Mouse (Mus musculus): ENCODE data around the gene Stxbp2. TPM values are rescaled to one million over a fixed set of nuclear protein-coding genes. Genes with fewer than 3 reads are reported as not detected.
A peak's percentile ranks its signal among the peaks of the same experiment; 100 is the strongest.
"Not testable (repeated sequence)": the region's sequence is repeated elsewhere in the genome, so short reads cannot be mapped to it uniquely, and the experiment has no call there.

The Stxbp2 gene
- 100 to 1,000 TPM; 464 to 917 (median 687) TPM for total RNA-seq (2018; cell fraction: chromatin; rRNA removed)
- 100 to 1,000 TPM in 24 of 26 experiments, 10 to 100 TPM in 2; 99.0 to 162 (median 127) TPM for total RNA-seq (2018; cell fraction: cytosol; rRNA removed)
- total RNA-seq (2018; cell fraction: nucleus; rRNA removed), result 100 to 1,000 TPM; 220 to 729 (median 402) TPM
- polyA plus RNA-seq (2018), result 121 to 243 TPM (median 173 TPM) in 3 replicates

DNA sequence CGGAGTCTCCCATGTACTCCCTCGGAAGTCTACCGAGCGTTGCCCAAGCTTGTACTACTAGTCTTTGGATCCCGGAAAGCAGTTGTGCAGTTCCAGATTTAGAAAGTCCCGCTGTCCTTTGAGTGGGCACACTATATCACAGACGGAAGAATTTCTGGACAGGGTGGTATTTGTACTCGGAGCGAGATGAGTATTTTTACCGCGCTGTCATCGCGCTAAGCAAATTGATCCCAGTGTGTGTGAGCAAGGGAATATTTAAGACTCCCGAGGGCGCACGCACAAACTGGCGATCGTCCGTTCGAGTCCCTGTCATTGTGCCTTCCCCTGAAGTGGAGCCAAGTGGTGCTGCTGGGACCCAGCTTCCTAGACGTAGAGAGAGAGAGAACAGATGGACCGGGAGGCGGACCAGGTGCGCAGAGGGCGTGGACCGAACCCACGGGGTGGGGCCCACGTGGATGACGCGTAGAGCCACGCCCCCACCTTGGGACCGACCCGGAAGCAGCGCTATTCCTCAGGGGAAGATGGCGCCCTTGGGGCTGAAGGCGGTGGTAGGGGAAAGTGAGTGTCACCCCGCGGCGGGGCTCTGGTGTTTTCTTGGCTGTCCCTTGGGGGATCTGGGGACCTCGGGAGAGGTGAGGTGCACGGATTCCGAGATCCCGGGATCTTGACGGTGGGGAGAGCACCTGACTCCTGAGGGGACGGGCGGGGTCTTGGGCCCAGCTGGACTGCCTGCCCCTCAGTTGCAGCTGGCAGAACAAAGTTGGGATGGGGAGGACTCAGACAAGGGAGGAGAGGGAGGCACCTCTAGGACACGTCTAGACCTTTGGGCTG is at the start of gene Stxbp2:
TSS of gene Stxbp2 (plus strand) at position 309 of the 831 bp plus-strand sequence.
- 4% methylated on average over 43 of the region's 47 CpGs for whole genome bisulfite sequencing (ENCODE audit: missing documents)
- peak within 1 kb of the TSS; percentile 83 for H3K27ac ChIP-seq
- H3K4me3 ChIP-seq (ENCODE audit: inconsistent target), result peak within 1 kb of the TSS; percentile 100
- peaks cover 31% of the 10 kb centered on the region for H3K36me3 ChIP-seq (ENCODE audit: inconsistent target)
- peaks cover 37% of the 10 kb centered on the region for H3K79me2 ChIP-seq (ENCODE audit: inconsistent target)

DNA sequence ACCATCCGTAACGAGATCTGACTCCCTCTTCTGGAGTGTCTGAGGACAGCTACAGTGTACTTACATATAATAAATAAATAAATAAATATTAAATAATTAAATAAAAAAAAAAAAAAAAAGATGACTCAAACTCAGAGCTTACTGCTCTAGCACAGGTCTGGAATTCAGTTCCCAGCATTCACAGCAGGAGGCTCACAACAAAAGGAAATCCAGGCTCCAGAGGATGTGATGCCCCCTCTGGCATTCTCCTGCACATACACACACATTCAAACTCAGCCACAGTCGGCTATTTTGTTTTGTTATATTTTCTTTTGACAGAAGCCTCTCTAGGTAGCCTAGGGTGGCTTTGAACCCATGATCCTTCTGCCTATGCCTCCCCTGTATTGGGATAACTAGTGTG is 48.8 kb upstream of the Stxbp2 start:
- H3K27ac ChIP-seq; H3K79me2 ChIP-seq (ENCODE audit: inconsistent target); H3K4me3 ChIP-seq (ENCODE audit: inconsistent target); H3K36me3 ChIP-seq (ENCODE audit: inconsistent target): not testable (repeated sequence)
- WGBS (ENCODE audit: missing documents), result 92% methylated on average over 1 of the region's 3 CpGs

DNA sequence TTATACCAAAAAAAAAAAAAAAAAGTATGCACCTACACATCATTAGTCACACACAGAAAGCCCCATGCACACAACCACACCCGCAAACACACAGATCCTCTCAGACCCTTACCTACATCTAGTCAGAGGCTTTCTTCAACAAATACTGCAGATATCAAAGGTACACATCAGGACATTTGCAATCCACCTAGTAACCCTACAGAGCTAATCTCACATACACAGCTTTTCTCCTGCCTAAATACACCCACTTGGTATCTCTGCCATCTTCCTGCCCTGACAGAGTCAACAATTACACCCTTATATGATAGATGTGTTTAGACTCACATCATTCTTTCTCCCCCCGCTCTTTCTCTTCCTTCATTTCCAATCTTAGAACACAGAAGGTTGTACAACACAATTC is 44.3 kb upstream of the Stxbp2 start:
- H3K36me3 ChIP-seq (ENCODE audit: inconsistent target), result no peaks in the 10 kb centered on the region
- H3K4me3 ChIP-seq (ENCODE audit: inconsistent target), result no peak overlapping the region
- H3K79me2 ChIP-seq (ENCODE audit: inconsistent target), result no peaks in the 10 kb centered on the region
- no peak overlapping the region for H3K27ac ChIP-seq
- WGBS (ENCODE audit: missing documents), result 100% methylated on average over 2 of the region's 2 CpGs

DNA sequence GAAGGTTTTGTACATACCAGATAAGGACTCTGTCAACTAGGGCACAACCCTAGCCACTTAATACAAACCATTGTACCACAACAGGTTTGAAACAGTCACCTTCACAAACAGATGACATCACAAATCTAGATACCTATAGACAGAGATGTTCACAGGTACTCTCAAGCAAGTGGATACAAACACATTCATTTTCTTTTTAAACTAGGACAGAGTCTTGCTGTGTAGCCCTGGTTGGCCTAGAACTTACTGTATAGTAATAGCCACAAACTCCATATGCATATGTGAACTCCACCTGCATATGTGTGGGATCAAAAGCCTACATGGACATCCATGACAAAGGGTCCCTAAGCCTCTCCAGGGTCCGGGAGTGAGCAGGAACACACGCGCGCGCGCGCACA is 43.8 kb upstream of the Stxbp2 start, which contains the start of gene Camsap3:
TSS of gene Camsap3 (plus strand) at position 301 of the 398 bp plus-strand sequence.
- Histone ChIP-seq H3K79me2 (ENCODE audit: inconsistent target) (no peaks in the 10 kb centered on the region), H3K4me3 (ENCODE audit: inconsistent target) (no peak within 1 kb of the TSS), H3K36me3 (ENCODE audit: inconsistent target) (no peaks in the 10 kb centered on the region), H3K27ac (no peak within 1 kb of the TSS)
- 3% methylated on average over 7 of the region's 7 CpGs for WGBS (ENCODE audit: missing documents)

DNA sequence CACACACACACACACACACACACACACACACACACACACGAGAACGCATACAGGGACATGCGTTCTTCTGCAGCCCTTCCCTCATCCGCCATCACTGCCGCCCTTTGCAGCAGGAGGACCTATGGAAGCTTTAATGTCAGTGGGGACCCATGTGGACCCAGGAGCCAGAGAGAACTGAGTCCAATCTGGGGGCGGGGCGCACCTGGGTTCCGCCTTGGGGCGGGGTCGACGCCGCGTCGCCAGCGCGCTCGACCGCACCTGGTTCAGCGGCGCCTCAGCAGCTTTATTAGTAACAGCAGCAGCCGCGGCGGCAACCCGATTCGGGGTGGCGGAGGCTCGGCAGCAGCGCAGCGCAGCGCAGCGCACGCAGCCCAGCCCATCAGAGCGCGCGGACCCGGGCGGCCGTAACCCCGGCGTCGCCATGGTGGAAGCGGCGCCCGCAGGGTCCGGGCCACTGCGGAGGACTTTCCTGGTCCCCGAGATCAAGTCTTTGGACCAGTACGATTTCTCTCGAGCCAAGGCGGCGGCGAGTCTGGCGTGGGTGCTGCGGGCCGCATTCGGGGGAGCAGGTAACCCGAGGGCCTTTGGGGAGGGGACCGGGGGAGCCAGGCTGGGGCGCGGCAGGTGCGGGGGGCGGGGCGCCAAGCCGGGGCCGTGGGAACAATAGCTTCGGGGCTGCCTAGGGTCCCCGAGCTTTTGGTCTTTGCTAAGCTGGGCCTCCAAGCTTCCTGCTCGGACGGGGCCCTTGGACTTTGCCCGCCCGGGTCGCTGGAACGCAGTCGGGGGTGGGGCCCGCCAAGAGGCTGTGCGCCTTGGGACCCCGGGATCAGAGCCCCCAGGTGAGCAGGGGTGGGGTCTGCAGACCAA is 43.1 kb upstream of the Stxbp2 start:
- Histone ChIP-seq H3K27ac (no peak overlapping the region), H3K4me3 (ENCODE audit: inconsistent target) (no peak overlapping the region), H3K79me2 (ENCODE audit: inconsistent target) (no peaks in the 10 kb centered on the region), H3K36me3 (ENCODE audit: inconsistent target) (no peaks in the 10 kb centered on the region)
- WGBS (ENCODE audit: missing documents), result 2% methylated on average over 67 of the region's 77 CpGs

DNA sequence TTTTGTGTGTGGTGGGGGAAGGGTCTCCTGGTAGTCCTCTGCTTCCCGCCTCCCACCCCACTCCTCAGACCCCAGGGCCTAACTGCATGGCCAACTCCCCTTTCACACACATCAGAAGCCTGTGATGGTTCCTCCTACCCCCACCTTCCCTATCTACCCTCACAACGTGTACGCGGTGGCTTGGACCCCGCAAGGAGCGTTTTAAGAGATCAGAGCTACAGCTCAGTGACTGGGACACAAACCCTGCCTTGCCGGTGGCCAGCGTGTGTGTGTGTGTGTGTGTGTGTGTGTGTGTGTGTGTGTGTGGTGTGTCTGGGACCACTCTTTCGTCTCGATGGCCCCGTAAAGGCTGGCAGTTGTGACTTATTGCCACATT is 42.5 kb upstream of the Stxbp2 start:
- H3K4me3 ChIP-seq (ENCODE audit: inconsistent target), result no peak overlapping the region
- no peak overlapping the region for H3K27ac ChIP-seq
- no peaks in the 10 kb centered on the region for H3K79me2 ChIP-seq (ENCODE audit: inconsistent target)
- 40% methylated on average over 6 of the region's 11 CpGs for WGBS (ENCODE audit: missing documents)
- no peaks in the 10 kb centered on the region for H3K36me3 ChIP-seq (ENCODE audit: inconsistent target)

DNA sequence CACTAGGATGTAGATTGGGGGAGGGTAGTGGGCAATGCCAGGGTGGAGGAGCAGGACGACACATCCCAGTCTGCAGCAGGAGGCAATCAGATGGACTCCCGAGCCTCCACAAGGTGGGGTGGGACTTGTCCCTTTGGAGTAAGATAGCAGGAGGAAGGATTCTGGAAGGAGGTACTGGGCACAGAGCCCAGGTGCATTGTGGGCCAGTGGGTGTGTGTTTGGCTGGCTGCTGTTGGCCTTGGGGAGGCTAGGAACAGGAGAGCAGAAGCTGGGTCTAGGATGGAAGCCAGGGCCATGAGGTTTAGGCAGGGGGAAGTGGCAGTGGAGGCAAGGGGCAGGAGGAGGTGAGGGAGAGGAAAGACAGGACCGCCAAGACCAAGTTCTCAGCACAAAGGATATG is 37.3 kb upstream of the Stxbp2 start:
- 71% methylated on average over 3 of the region's 3 CpGs for WGBS (ENCODE audit: missing documents)
- Histone ChIP-seq H3K4me3 (ENCODE audit: inconsistent target) (no peak overlapping the region), H3K27ac (no peak overlapping the region), H3K36me3 (ENCODE audit: inconsistent target) (no peaks in the 10 kb centered on the region), H3K79me2 (ENCODE audit: inconsistent target) (no peaks in the 10 kb centered on the region)

DNA sequence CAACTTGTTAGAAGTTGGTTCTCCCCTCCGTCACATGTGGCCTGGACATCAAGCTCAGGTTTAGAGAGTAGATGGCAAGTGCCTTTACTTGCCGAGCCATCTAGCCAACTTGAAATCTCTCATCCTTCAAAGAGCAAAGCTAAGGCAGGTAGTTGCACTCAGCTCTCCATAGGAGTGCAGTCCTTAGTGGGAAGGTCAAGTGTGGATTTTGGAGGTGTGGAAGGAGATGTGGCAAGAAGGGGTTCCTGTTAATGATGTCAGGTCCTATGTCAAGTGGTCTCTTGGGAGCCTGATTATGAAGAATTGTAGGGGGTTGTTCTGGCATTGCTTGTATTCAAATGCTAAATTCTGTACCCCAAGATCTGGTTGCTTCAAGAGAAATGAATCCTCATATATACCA is 36.3 kb upstream of the Stxbp2 start:
- no peaks in the 10 kb centered on the region for H3K79me2 ChIP-seq (ENCODE audit: inconsistent target)
- H3K36me3 ChIP-seq (ENCODE audit: inconsistent target), result no peaks in the 10 kb centered on the region
- H3K4me3 ChIP-seq (ENCODE audit: inconsistent target), result no peak overlapping the region
- whole genome bisulfite sequencing (ENCODE audit: missing documents), result 93% methylated on average over 2 of the region's 2 CpGs
- H3K27ac ChIP-seq, result no peak overlapping the region

DNA sequence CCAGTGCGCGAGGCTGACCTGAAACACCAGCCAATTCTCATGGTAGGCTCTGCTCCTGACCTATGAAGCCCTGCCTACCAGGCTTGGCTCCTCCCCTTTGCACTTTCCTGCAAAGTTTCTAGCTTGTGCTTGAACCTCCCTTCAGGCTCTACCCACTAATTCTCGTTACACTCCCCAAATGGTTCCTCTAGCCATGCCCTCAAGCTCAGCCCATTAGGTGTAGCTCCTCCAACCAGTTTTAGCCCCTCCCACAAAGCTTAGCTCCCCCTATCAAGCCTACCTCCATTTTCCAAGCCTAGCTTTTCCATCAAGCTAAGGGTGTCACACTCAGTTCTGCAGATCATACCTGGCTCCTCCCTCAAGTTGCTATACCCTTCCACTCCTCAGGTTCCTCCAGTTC is 32.7 kb upstream of the Stxbp2 start:
- H3K27ac ChIP-seq, result no peak overlapping the region
- H3K4me3 ChIP-seq (ENCODE audit: inconsistent target), result no peak overlapping the region
- WGBS (ENCODE audit: missing documents), result 86% methylated on average over 3 of the region's 3 CpGs
- H3K36me3 ChIP-seq (ENCODE audit: inconsistent target), result no peaks in the 10 kb centered on the region
- no peaks in the 10 kb centered on the region for H3K79me2 ChIP-seq (ENCODE audit: inconsistent target)

DNA sequence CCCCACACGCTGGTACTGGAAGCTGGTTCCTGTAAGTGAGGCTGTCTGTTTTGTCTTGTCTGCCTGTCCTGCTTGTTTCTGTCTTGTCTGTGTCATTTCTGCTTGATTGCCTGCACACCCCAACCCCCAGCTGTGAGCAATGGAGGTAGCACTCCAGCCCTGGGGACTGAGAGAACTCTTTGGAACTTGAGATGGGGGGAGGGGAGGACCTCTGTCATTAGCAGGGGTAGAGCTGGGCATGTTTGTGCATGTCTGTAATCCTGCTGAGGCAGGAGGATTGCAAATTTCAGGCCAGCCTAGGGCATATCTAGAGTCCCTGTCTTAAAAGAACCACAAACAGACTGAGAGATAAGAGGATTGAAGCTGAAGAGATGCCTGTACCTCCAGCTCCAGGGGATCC is 31.5 kb upstream of the Stxbp2 start:
- Histone ChIP-seq H3K4me3 (ENCODE audit: inconsistent target) (no peak overlapping the region), H3K27ac (no peak overlapping the region), H3K79me2 (ENCODE audit: inconsistent target) (no peaks in the 10 kb centered on the region), H3K36me3 (ENCODE audit: inconsistent target) (no peaks in the 10 kb centered on the region)
- 95% methylated on average over 1 of the region's 1 CpGs for WGBS (ENCODE audit: missing documents)

DNA sequence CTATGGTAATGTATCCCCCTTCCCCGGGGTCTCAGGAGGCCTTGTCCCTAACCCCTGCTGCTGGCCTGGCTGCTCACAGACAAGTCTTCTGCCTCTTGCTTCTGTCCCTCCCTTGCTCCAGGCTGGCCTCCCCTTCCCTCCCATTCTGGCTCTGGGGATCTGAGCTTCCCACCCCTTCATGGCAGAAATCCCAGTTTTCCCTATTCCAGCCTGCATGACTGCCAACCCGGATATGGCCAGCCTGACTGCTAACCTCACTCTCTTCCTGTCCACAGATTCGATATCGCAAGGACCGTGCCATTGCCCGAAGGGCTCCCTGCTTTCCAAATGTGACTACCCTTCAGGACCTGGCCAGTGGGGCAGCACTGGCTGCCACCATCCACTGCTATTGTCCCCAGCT is 30.4 kb upstream of the Stxbp2 start:
- Histone ChIP-seq H3K4me3 (ENCODE audit: inconsistent target) (no peak overlapping the region), H3K79me2 (ENCODE audit: inconsistent target) (no peaks in the 10 kb centered on the region), H3K36me3 (ENCODE audit: inconsistent target) (no peaks in the 10 kb centered on the region), H3K27ac (no peak overlapping the region)
- WGBS (ENCODE audit: missing documents), result 97% methylated on average over 5 of the region's 6 CpGs

DNA sequence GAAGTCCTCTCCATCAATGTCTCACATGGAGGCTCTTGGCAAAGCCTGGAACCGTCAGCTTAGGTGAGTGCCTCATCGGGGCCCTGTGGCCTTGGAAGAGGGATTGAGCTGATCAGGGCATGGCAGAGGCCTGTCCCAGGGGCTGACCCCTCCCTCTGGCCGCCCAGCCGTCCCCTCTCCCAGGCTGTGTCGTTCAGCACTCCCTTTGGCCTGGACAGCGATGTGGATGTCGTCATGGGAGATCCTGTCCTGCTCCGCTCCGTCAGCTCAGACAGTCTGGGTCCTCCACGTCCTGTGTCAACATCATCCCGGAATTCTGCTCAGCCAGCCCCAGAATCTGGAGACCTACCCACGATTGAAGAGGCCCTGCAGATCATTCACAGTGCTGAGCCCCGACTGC is 27.3 kb upstream of the Stxbp2 start:
- Histone ChIP-seq H3K27ac (no peak overlapping the region), H3K4me3 (ENCODE audit: inconsistent target) (no peak overlapping the region), H3K36me3 (ENCODE audit: inconsistent target) (no peaks in the 10 kb centered on the region), H3K79me2 (ENCODE audit: inconsistent target) (no peaks in the 10 kb centered on the region)
- WGBS (ENCODE audit: missing documents), result 93% methylated on average over 13 of the region's 13 CpGs

DNA sequence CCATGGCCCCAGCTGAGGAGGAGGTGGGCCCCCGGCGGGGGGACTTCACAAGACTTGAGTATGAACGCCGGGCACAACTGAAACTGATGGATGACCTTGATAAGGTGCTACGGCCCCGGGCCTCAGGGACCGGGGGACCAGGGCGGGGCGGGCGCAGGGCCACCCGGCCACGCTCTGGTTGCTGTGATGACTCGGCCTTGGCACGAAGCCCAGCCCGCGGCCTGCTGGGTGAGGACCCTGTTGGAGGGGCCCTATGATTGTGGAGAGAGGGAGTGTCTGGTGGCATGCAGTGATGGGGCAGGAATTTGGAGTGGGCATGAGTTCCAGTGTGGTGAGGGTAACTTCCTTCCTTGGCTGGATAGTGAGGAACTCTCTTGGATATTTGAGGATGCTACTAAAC is 24.2 kb upstream of the Stxbp2 start:
- Histone ChIP-seq H3K79me2 (ENCODE audit: inconsistent target) (no peaks in the 10 kb centered on the region), H3K27ac (no peak overlapping the region), H3K36me3 (ENCODE audit: inconsistent target) (peaks cover 19% of the 10 kb centered on the region), H3K4me3 (ENCODE audit: inconsistent target) (no peak overlapping the region)
- 26% methylated on average over 14 of the region's 16 CpGs for WGBS (ENCODE audit: missing documents)

DNA sequence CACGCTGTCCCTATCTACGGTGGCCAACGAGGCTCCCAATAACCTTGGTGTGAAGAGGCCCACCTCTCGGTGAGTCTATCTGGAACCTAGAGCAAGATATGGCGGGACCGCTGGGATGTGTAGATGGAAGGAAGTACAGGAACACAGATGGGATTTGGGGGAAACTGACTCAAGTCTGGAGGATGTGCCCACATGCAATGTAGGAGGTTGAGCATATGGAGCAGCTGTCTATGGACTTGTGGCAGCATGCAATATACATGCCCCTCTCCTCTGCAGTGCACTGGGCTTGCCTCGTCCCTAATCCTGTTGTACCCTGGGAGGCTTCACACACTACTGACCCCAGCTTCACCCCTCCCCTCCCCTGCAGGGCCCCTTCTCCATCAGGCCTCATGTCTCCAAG is 22.9 kb upstream of the Stxbp2 start:
- WGBS (ENCODE audit: missing documents), result 97% methylated on average over 7 of the region's 7 CpGs

More for the DNA sequence above, 22.9 kb upstream of the Stxbp2 start:
- peaks cover 32% of the 10 kb centered on the region for H3K36me3 ChIP-seq (ENCODE audit: inconsistent target)
- no peaks in the 10 kb centered on the region for H3K79me2 ChIP-seq (ENCODE audit: inconsistent target)
- H3K4me3 ChIP-seq (ENCODE audit: inconsistent target), result no peak overlapping the region
- no peak overlapping the region for H3K27ac ChIP-seq
